Mouse (Mus musculus) left cerebral cortex, postnatal 14 days (tissue): ENCODE measurements at regions not wholly inside any gene's neighbourhood (a gene's known extent, or its start where the extent isn't known, plus 50 kb on each side); places are given as distances from the start of the nearest gene placed in this dataset.
A peak's percentile ranks its signal among the peaks of the same experiment; 100 is the strongest.

Source experiments
- DNase-seq, 2 experiments: peaks; one replicate each; pipeline ENCODE4 v3.0.0; 2021 to 2022; ENCODE audit warnings: low spot score in 2 of 2, mixed read lengths in 1 of 2
- intact Hi-C: fragments of 180-260 bp; cut with DNase I; formaldehyde crosslinking; loops from one replicate; pipeline ENCODE4 v1.15.1; 2025

DNA sequence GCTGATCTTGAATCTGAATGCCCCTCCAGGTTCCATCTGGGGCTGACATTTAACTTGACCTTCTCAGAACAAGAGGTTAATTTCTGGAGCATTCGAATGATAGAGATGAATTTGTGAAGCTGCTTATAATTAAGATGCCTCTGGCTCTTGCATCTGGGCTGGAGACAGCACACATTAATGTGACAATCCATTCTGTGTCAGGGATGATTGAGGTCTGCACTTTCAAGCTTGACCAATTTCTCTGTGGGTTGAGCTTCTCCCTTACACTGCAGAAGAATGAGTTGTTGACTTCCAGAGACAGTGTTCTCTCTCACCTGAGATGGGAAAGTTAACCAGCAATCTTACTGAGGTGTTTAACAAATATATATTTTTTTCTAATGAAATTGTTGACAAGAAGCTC lies 541.8 kb downstream of the Edem1 start:
- intact Hi-C loops, result no loop called here
- DNase-seq, result no peak

DNA sequence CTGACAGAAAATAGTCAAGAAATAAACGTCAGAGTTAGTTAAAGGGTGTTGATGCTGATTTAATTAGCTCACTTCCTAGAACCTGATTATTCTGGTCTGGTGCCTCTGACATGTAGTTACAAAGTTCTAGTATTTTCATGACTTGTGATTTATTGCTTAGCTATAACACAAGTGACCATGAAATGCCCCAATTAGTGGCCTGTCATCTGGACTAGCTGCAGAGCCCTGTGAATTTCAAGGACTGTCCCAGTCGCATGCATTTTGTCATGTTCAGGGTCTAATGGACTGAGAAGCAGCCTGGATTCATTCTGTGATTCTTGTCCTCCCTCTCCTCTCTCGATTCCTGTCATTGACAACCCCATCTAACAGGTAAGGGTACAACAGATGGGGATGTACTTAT lies 543.5 kb downstream of the Edem1 start:
- DNase-seq, result no peak
- intact Hi-C loops, result no loop called here

DNA sequence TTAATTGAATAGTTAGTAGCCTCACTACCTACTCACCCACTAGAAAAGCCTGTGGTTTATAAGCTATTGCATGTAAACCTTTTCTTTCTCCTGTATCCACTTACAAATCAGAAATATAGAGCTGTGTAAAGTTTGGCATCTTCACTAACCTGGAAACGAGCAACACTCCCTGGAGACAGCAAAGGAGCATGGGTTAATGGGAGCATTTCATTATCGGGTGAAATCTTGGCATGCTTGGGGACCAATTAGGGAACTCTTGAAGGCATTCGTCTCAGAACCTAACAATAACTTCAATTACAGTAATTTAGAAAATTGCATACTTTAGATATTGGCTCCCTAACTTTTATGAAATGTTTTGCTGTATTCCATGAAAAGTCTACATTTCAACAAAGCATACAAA lies 558.8 kb downstream of the Edem1 start:
- no peak for DNase-seq
- intact Hi-C loops, result no loop called here

DNA sequence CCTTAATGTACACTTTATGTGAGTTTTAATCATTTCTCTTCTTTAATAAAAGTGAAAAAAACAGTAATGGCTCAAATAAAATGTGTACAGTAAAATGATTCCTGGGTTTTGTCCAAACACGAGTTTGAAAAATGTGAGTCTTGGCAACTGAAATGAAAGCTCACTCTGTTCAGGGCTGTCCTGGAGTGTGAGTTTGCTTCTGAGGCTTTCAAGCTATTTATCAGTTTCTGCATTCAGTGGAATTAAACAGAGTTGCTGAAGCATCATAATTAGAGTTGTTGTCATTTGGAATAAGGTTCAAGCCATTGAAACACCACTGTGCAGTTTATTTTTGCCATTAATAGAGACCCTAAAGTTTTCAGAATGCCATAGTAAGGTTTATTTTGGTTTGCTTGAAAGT lies 561.3 kb downstream of the Edem1 start:
- DNase-seq, result no peak
- intact Hi-C loops, result no loop called here

DNA sequence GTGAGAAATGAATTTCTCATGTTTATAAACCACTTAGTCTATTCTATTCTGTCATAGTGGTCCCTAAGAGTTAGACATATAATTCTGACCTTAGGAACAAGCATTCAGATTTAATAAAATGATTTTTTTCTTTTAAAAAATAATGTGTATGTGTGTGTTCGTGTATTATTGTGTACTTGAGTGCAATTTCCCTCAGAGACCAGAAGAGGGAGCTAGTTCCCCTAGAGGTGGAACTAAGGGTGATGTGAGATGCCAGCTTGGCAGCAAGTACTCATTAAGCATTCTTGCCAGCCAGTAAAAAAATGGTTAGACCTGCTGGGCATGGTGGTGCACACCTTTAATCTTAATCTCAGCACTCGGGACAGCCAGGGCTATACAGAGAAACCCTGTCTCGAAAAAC lies 570.2 kb downstream of the Edem1 start:
- intact Hi-C loops, result no loop called here

DNA sequence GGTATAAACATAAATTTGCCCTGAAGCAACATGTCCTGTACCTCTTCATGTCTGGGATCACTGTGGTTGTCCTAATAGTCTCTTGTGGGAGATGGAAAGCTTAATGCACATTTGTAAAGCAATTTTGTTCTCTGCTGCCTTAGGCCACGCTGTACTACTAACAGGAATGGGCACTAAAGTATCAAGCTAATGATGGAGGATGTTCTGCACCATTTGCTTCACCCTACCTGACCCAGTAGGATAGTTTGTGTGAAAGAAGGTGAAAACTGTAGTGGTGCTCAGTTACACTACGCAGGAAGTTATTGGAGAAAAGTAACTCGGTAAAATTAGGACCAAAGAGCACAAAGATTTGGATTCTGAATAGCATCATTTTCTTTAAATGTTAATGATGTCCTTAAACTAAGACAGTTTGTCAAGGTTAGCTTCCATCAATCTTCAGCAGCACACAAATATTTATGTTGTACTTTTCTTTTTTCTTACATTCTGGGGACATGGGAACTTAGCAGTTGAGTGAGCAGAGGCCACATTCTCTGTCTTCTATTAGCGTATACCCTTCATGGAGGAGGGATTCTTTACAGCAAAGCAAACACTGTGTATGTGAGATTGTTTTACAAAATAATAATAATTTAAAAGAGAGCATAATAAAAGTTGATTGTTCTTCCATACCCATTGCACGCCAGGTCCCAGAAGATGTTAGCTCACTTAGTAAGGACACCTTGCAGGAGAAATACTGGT lies 591.2 kb downstream of the Edem1 start:
- no peak for DNase-seq
- intact Hi-C loops, result no loop called here

More for the DNA sequence above, 570.2 kb downstream of the Edem1 start:
- peak in 1 of 2 experiments; percentile 5 for DNase-seq

DNA sequence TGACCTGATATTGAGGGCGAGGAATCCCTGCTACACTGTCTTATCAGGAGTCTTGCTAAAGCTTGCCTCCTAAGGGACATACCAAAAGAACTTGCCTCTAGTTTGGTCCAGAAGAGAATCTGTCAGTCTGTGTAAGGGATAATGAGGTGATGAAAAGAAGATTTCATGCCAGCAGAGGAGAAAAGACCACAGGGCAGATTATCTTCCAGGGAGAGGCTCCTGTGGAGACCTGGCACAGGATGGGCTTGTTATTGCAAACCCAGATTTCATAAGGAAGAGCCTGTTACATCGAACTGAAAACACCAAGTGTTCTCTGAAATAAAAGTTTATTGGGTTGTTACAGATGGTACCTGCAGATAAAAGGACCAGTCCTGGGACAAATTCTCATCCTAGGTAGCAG lies 605.2 kb downstream of the Edem1 start:
- intact Hi-C loops, result no loop called here
- no peak for DNase-seq
